Mouse (Mus musculus): ENCODE data around the gene Ap3m1.

The Ap3m1 gene

GRCm38 (mm10) chr14:21065490-21066162, 13.3 kb upstream of the Ap3m1 start:
- no peak for DNase-seq

GRCm38 (mm10) chr14:21064321-21064720, 12.0 kb upstream of the Ap3m1 start:
- no peak for DNase-seq

DNA sequence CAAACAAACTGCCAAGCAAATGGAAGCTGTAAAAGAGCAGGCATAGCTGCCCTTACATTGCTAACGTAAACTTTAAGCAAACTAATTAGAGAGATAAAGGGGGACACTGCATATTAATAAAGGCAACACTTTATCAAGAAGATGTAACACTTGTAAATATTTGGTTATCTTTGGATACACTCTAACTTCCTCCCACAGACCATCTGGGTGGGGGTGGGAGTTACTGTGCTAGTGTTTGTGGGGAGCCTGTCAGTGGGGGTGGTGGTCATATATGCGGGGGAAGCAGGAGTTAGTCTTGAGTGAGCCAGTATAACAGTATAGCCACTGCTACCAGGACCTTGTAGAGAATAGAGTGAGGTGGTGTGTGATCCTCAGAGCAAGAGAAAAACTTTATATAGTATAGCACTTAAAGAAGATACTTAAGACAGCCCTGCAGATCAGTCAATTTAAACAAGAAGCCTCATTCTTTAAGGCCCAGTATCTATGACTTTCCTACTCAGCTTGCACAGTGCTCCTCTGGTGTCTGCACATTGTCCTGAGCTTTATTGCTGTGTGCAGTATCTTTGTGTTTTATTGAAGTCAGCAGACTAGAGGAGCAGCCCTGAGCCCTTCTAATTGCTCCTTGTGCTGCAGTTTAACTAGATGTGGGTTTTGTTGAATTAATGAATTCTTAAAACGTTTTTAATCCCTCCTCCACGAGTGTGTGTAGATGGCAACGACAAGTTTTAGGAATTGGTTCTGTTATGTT, 10.6 kb upstream of the Ap3m1 start:
- no peak for DNase-seq

- no peak for DNase-seq
Observed at GRCm38 (mm10) chr14:21058972-21059371, 6.7 kb upstream of the Ap3m1 start.

GRCm38 (mm10) chr14:21053586-21053985, 1.3 kb upstream of the Ap3m1 start:
- DNase-seq, result peak; percentile 39

DNA sequence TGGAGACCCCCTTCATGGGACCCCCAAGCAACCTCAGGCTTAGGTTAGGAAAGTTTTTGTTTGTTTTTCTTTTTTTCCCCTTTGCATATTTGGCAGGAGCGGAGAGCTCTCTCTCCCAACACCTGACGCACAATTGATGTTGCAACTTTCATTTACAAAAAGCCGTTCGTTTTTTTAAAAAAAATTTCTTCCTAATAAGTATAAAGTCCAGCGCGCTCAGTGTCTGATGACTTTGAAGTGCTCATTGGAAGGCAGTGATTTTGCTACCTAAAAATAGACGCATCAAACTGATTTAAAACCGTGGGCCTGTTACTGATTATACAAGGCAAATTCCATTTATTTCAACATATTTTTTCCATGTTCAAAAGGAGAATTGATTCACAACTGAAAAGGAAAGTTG, 843 bp upstream of the Ap3m1 start:
- no peak for DNase-seq

DNA sequence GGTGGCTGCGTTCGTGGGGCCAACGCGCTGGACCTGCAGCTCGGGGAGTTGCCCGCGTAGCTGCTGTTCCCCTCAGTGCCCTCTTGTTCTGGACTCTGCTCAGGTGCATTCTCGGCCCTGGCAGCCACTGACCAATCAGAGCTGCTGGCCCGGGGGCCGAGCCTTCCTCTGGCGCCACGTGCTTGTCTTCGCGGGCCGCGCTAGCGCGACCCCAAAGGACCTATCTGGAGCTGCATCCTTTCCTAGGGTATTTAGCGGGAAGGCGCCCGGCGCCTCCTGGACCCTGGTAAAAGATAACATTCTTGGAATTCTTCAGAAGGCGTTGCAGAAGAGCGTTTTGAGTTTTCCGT, 448 bp upstream of the Ap3m1 start:
- peak; percentile 90 for DNase-seq

- no peak for DNase-seq
Observed at GRCm38 (mm10) chr14:21051380-21052111, 762 bp downstream of the Ap3m1 start.

DNA sequence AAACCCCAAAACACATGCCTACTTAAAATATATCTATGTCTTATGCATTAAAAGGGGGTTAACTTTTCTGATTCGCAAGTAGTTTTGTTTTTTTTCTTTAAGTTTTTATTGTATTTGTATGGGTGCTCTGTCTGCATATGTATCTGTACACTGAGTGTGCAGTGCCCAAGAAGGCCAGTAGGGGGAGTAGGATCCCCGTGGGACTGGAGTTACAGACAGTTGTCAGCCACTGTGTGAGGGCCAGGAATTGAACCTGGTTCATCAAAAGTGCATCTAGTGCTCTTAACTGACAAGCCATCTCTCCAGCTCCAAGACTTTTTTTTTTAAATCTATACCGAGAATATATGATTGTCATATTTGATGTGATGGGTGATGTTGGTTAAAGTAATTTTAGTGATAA, 1.6 kb downstream of the Ap3m1 start:
- no peak for DNase-seq

GRCm38 (mm10) chr14:21048879-21049278, 3.4 kb downstream of the Ap3m1 start:
- peak; percentile 64 for DNase-seq

DNA sequence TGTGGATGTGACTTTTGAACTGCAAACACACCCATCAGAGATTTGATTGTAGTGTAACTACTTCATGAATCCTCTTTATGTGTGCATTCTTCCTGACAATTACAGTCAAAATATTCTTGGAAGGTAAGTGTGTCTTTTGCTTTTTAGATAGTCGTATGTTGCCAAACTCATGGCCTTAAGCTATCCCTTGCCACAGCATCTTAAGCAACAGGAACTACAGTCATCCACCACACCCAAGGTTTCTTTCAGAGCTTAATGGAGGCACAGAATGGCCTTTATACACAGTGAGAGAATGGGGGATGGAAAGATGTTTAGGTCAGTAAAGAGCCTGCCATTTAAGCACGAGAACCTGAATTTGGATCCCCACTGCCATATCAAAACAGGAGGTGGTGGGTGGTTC, 4.5 kb downstream of the Ap3m1 start:
- DNase-seq, result no peak

DNA sequence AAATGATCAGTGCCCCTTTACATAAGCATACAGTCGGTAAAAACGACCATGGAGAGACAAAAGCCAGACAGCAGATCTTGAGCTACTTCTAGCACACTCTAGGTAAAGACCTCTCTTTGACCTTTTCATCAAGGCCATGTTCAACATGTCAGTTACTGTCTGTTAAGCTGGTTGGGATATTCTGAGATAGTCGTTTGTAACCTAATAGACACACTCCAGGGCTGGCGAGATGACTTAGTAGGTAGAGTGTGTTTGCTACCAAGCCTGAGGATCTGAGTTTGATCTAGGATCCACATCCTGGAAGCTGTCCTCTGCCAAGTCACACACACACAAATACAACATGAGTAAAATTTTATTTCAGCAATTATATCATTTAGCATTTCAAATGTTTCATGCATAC, 12.7 kb downstream of the Ap3m1 start:
- DNase-seq, result no peak

- DNase-seq, result no peak
Observed at GRCm38 (mm10) chr14:21039077-21039476, 13.2 kb downstream of the Ap3m1 start.

DNA sequence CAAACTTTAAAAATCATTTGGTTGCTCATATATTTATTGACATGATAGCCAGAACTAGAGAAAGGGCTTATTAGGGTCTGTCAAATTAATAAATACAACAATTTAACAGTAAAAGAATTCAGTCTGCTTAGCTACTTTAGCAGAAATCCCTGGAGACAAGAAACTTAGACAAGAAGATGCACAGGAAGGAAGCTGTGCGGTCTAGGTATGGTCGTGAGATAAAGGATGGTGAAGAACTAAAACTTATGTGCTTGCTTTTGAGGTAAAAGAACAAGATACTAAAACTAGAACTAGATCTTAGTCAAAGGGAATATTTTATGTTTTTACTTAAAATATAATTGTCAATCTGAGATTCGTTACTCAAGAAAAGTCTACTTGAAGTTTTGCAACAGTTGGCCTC, 17.5 kb downstream of the Ap3m1 start:
- no peak for DNase-seq

DNA sequence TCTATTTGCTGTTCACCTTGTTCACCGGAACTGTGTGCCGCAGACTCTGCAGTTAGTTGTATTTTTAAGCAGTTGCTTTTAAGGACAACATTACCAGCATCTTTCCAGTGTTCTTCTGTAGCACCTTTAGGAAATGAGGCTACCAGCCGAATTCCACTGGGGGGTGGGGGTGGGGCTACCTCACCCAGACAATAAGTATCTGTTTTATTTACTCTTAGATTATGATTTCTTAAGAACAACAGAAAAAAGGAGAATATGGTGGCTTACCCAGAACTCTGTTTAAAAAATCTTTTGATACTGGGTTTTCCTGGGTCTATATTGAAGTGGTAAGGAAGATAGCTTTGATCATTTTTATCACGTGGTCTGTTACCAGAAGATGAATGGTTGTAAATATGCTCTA, 18.0 kb downstream of the Ap3m1 start:
- DNase-seq, result no peak

GRCm38 (mm10) chr14:21031783-21032511, 20.4 kb downstream of the Ap3m1 start:
- peak; percentile 32 for DNase-seq

DNA sequence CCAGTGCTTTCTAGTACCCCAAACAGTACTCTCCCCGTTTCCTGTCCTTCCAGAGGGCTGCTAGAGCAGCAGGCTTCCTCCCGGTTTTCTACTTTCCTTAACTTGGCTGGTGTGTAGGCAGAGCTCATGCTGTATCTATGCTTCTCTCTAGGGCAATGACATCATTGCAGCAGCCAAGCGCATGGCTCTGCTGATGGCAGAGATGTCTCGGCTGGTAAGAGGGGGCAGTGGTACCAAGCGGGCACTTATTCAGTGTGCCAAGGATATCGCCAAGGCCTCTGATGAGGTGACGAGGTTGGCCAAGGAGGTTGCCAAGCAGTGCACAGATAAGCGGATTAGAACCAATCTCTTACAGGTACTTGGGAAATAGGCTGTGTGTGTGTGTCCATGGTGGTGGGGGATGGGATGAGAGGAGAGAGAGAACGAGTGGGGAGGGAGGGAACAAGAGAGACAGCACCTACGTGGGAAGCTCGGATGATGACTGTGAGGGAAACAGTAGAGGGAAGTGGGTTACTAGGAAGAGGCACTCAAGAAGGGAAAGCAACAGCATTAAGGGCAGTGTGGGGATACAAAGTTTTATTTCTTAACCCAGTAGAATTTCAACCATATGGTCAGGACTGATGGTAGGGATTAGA, 23.2 kb downstream of the Ap3m1 start:
- no peak for DNase-seq

DNA sequence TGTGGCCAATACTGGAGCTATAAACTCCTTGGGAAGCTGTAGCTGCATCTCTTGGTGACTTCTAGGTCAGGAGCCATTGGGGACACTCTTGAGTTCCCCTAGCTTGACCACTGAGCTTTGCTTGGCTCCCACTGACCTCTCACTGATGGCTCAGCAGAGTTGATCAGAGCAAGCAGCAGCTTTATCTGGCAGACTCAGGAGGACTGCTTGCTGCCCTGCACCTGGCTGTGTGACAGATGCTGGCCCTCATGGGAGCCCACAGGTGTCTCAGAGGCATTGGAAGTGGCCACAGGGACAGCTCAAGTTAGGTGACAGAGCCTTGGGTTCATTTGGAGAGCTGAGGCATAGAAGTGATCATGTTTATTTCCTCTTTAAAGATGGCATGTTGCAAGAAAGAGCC, 24.8 kb downstream of the Ap3m1 start:
- DNase-seq, result no peak

DNA sequence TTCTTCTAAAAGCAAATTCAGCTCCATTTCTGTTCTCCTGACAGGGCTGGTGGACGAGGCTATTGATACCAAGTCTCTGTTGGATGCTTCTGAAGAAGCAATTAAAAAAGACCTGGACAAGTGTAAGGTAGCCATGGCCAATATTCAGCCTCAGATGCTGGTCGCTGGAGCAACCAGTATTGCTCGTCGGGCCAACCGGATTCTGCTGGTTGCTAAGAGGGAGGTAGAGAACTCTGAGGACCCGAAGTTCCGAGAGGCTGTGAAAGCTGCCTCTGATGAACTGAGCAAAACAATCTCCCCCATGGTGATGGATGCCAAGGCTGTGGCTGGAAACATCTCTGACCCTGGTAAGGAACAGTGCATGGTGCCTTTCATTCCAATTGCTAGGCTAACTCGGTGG, 31.9 kb downstream of the Ap3m1 start:
- no peak for DNase-seq

DNA sequence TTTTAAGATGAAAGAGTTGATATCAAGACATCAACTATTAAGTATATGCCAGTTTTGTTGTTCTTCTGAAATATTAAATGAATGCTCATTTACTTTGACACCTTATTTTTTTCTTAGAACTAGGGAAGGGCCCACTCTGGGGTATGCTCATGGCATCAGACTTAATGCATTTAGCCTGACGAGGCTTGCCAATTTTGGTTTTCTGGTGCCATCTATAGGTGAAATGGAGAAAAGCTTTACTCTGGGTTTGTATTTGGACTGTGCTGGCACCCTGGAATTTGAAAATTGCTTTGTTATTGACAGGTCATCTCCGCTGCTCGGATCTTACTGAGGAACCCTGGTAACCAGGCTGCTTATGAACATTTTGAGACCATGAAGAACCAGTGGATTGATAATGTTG, 33.3 kb downstream of the Ap3m1 start:
- no peak for DNase-seq

- no peak for DNase-seq
Observed at GRCm38 (mm10) chr14:21017871-21018270, 34.4 kb downstream of the Ap3m1 start.

- DNase-seq, result no peak
Observed at GRCm38 (mm10) chr14:21013800-21014334, 38.4 kb downstream of the Ap3m1 start.

GRCm38 (mm10) chr14:20999617-21000016, 52.7 kb downstream of the Ap3m1 start:
- DNase-seq, result no peak
